Mouse (Mus musculus): ENCODE data around the gene Tgm4. TPM values are rescaled to one million over a fixed set of nuclear protein-coding genes. Genes with fewer than 3 reads are reported as not detected.

Tgm4 gene
- 1.0 TPM for polyA plus RNA-seq (2017; shearing (Covaris generic))

GRCm38 (mm10) chr9:123034426-123034825, at the start of gene Tgm4:
Tgm4 (plus strand) TSS chr9:123034726.

GRCm38 (mm10) chr9:123020995-123021631, 13.4 kb upstream of the Tgm4 start, which contains the start of gene Tmem42:
Tmem42 (plus strand) TSS chr9:123021326.

GRCm38 (mm10) chr9:123112805-123113521, 78.4 kb downstream of the Tgm4 start, which contains the start of the genes Zdhhc3 and Exosc7:
Zdhhc3 (minus strand) TSS chr9:123113205.
Exosc7 (plus strand) TSS chr9:123113215.

Other genes starting within 250 kb of the Tgm4 start
- 20.0 TPM for gene Tcaim, start 229.2 kb upstream of the Tgm4 start, polyA plus RNA-seq (2017; shearing (Covaris generic))
- gene Gm35549, start 190.7 kb upstream of the Tgm4 start, polyA plus RNA-seq (2017; shearing (Covaris generic)): 1.4 TPM
- gene Zfp445, start 168.7 kb upstream of the Tgm4 start, polyA plus RNA-seq (2017; shearing (Covaris generic)): 118 TPM
- gene Zkscan7, start 149.0 kb upstream of the Tgm4 start, polyA plus RNA-seq (2017; shearing (Covaris generic)): 6.6 TPM
- not detected for gene Zfp105, start 111.7 kb upstream of the Tgm4 start, polyA plus RNA-seq (2017; shearing (Covaris generic))
- gene 1110059G10Rik, start 83.7 kb upstream of the Tgm4 start, polyA plus RNA-seq (2017; shearing (Covaris generic)): 34.1 TPM
- 6.9 TPM for gene Kif15, start 83.7 kb upstream of the Tgm4 start, polyA plus RNA-seq (2017; shearing (Covaris generic))
- 18.6 TPM for gene Tmem42, start 13.4 kb upstream of the Tgm4 start, polyA plus RNA-seq (2017; shearing (Covaris generic))
- 20.6 TPM for gene Zdhhc3, start 78.5 kb downstream of the Tgm4 start, polyA plus RNA-seq (2017; shearing (Covaris generic))
- gene Exosc7, start 78.5 kb downstream of the Tgm4 start, polyA plus RNA-seq (2017; shearing (Covaris generic)): 99.4 TPM
- gene Clec3b, start 116.2 kb downstream of the Tgm4 start, polyA plus RNA-seq (2017; shearing (Covaris generic)): not detected
- 2.8 TPM for gene Cdcp1, start 181.3 kb downstream of the Tgm4 start, polyA plus RNA-seq (2017; shearing (Covaris generic))
- gene Tmem158, start 226.0 kb downstream of the Tgm4 start, polyA plus RNA-seq (2017; shearing (Covaris generic)): 0.67 TPM

Measured in inflammation-experienced regulatory T-cells, adult 16 weeks (primary cell).